10 mouse cellular contexts compared by ENCODE assay signal in genomic region chr5:23597999-23598398, GRCm38 (mm10).
A peak's percentile ranks its signal among the peaks of the same experiment; 100 is the strongest.
DNase-seq lines count a peak whose midpoint lies in the region; ATAC-seq lines count a peak whose summit lies in the region.
"Had no signal": no experiment of that assay in that cellular context is flagged by ENCODE, and none has a peak within 500 bp of the region (broad histone marks: within the 10 kb centered on the region; RNA-seq: fewer than 3 reads in every experiment).

No protein-coding gene starts in this region.

- DNase-seq in kidney, postnatal 36 days, result no peak
- peak; percentile 27 for DNase-seq in thymus, postnatal 0 days (ENCODE audit: low spot score)
- DNase-seq in thymus, postnatal 36 days, result no peak
- peak; percentile 71 for DNase-seq in splenic B cell, adult 2 months (ENCODE audit: low read depth, low spot score)
- no peak for DNase-seq in MN1 (ENCODE audit: low spot score)

- peak; percentile 55; the same call in 1 of the 2 replicates for ATAC-seq in kidney, embryonic 14.5 days (ENCODE audit: low FRiP score, low TSS enrichment)
- ATAC-seq in heart, embryonic 15.5 days (replicated peaks; ENCODE audit: insufficient number of reproducible peaks, insufficient read depth, low FRiP score, low read depth), result 0 out of 2 replicates have a peak, but pooled peaks have one; percentile 31
- ATAC-seq in midbrain, embryonic 13.5 days, result no peak

- no peaks in the 10 kb centered on the region for H3K9me3 ChIP-seq in kidney, embryonic 14.5 days (ENCODE audit: control insufficient read depth, low read length)
- H3K9me3 ChIP-seq in heart, embryonic 15.5 days (replicated peaks), result no peaks in the 10 kb centered on the region
- no peaks in the 10 kb centered on the region for H3K9me3 ChIP-seq in midbrain, embryonic 13.5 days
- H3K9me3 ChIP-seq: neural tube, embryonic 12.5 days had no signal

- H3K27me3 ChIP-seq in kidney, embryonic 14.5 days (ENCODE audit: control insufficient read depth, insufficient read depth, low read length), result no peaks in the 10 kb centered on the region
- H3K27me3 ChIP-seq in heart, embryonic 15.5 days, result no peaks in the 10 kb centered on the region
- H3K27me3 ChIP-seq in splenic B cell, adult 2 months (ENCODE audit: control insufficient read depth, insufficient read depth, low read length, poor library complexity, severe bottlenecking), result no peaks in the 10 kb centered on the region
- H3K27me3 ChIP-seq in midbrain, embryonic 13.5 days, result no peaks in the 10 kb centered on the region
- H3K27me3 ChIP-seq: neural tube, embryonic 12.5 days had no signal

- H3K4me2 ChIP-seq in kidney, embryonic 14.5 days (replicated peaks; ENCODE audit: low read depth, low read length), result no peak overlapping the region
- no peak overlapping the region; the same call in none of the 2 replicates for H3K4me2 ChIP-seq in heart, embryonic 15.5 days
- no peak overlapping the region for H3K4me2 ChIP-seq in midbrain, embryonic 13.5 days (replicated peaks)
- H3K4me2 ChIP-seq: neural tube, embryonic 12.5 days had no signal

- H3K36me3 ChIP-seq in kidney, embryonic 14.5 days (ENCODE audit: control insufficient read depth, insufficient read depth, low read length), result no peaks in the 10 kb centered on the region
- peaks cover 4% of the 10 kb centered on the region; the same call in 1 of the 2 replicates for H3K36me3 ChIP-seq in heart, embryonic 15.5 days
- H3K36me3 ChIP-seq in splenic B cell, adult 2 months (ENCODE audit: control insufficient read depth, insufficient read depth, low read length, poor library complexity, severe bottlenecking), result no peaks in the 10 kb centered on the region
- no peaks in the 10 kb centered on the region for H3K36me3 ChIP-seq in midbrain, embryonic 13.5 days
- H3K36me3 ChIP-seq: neural tube, embryonic 12.5 days had no signal

- no peak overlapping the region for H3K9ac ChIP-seq in kidney, embryonic 14.5 days (ENCODE audit: low read depth, low read length)
- no peak overlapping the region for H3K9ac ChIP-seq in heart, embryonic 15.5 days
- no peak overlapping the region for H3K9ac ChIP-seq in midbrain, embryonic 13.5 days (replicated peaks)
- H3K9ac ChIP-seq: neural tube, embryonic 12.5 days had no signal

- H3K27ac ChIP-seq in kidney, embryonic 14.5 days (ENCODE audit: low read depth, low read length), result no peak overlapping the region
- H3K27ac ChIP-seq in heart, embryonic 15.5 days, result peak overlapping the region; percentile 32
- H3K27ac ChIP-seq in midbrain, embryonic 13.5 days, result no peak overlapping the region
- H3K27ac ChIP-seq: macrophage; neural tube, embryonic 12.5 days had no signal

- no peak overlapping the region for H3K4me3 ChIP-seq in kidney, embryonic 14.5 days (ENCODE audit: low read length)
- no peak overlapping the region for H3K4me3 ChIP-seq in heart, embryonic 15.5 days
- no peak overlapping the region for H3K4me3 ChIP-seq in midbrain, embryonic 13.5 days (replicated peaks)
- H3K4me3 ChIP-seq: neural tube, embryonic 12.5 days had no signal

- H3K4me1 ChIP-seq in kidney, embryonic 14.5 days (ENCODE audit: control insufficient read depth, insufficient read depth, low read length), result peaks cover 13% of the 10 kb centered on the region; the same call in 1 of the 2 replicates
- H3K4me1 ChIP-seq in heart, embryonic 15.5 days (replicated peaks), result peaks cover 24% of the 10 kb centered on the region
- H3K4me1 ChIP-seq in midbrain, embryonic 13.5 days (replicated peaks), result peaks cover 17% of the 10 kb centered on the region
- H3K4me1 ChIP-seq: neural tube, embryonic 12.5 days had no signal

- WGBS in kidney, embryonic 14.5 days, result 19% methylated on average over 1 of the region's 1 CpGs
- 24% methylated on average over 1 of the region's 1 CpGs for WGBS in heart, embryonic 15.5 days
- 61% methylated on average over 1 of the region's 1 CpGs for WGBS in midbrain, embryonic 13.5 days

Comparison
In these comparisons a context has a peak if more than half of its experiments do, and no peak if none do; other contexts are left out.
1. DNase-seq: peak in thymus, postnatal 0 days (single experiment) and splenic B cell, adult 2 months (single experiment); none in kidney, postnatal 36 days (0 of 2), thymus, postnatal 36 days (0 of 2) and MN1 (single experiment).